Mouse (Mus musculus) neutrophil, adult 5-6 weeks (primary cell): ENCODE results near the gene Plod3. TPM values are rescaled to one million over a fixed set of nuclear protein-coding genes. Genes with fewer than 3 reads are reported as not detected.
A peak's percentile ranks its signal among the peaks of the same experiment; 100 is the strongest.

Source experiments
- ATAC-seq: fragments of 151-379, 151-347 bp; 2 replicates; pipeline ENCODE4 v1.8.0; 2017; ENCODE audit warnings: mild to moderate bottlenecking, moderate TSS enrichment; ENCODE audit not compliant: insufficient number of reproducible peaks, poor library complexity, low FRiP score, severe bottlenecking; ENCODE audit errors: extremely low read depth
- total RNA-seq: library from RNA; stranded (forward); fragments of 200-1000 nt; gene quantifications from 2 replicates; pipeline ENCODE4 v1.2.3, GENCODE M21; 2017

Plod3 gene
- total RNA-seq, 1 experiment from 2014 or later, result 76.2 TPM

GRCm38 (mm10) chr5:137045402-137046323, 58.8 kb downstream of the Plod3 start, which contains the start of gene Ap1s1:
Gene Ap1s1 (minus strand): TSS chr5:137046135.
- ATAC-seq, result peak; percentile 78

Other genes with a start within 250 kb of the Plod3 start
- not detected in 2 replicates for gene Col26a1, start 103.8 kb upstream of the Plod3 start, total RNA-seq
- 4.4 and 8.8 TPM in 2 replicates for gene Ift22, start 78.9 kb upstream of the Plod3 start, total RNA-seq
- gene Fis1, start 33.7 kb upstream of the Plod3 start, total RNA-seq, result 95.6 and 118 TPM in 2 replicates
- gene Cldn15, start 20.4 kb upstream of the Plod3 start, total RNA-seq, result 1.2 and 3.0 TPM in 2 replicates
- gene Znhit1, start 1.0 kb downstream of the Plod3 start, total RNA-seq, result 30.1 and 31.9 TPM in 2 replicates
- gene Vgf, start 39.4 kb downstream of the Plod3 start, total RNA-seq, result not detected in 2 replicates
- gene Ap1s1, start 59.1 kb downstream of the Plod3 start, total RNA-seq, result 9.2 and 16.7 TPM in 2 replicates
- not detected in 2 replicates for gene Serpine1, start 85.2 kb downstream of the Plod3 start, total RNA-seq
- 69.9 and 79.3 TPM in 2 replicates for gene Trim56, start 129.2 kb downstream of the Plod3 start, total RNA-seq
- not detected in 2 replicates for gene Muc3, start 162.3 kb downstream of the Plod3 start, total RNA-seq
- 0.58 and 2.3 TPM in 2 replicates for gene Muc3a, start 225.4 kb downstream of the Plod3 start, total RNA-seq